Mouse (Mus musculus) monocyte, adult 59 days (primary cell): Measurements from ENCODE around the gene Spock3. TPM values are rescaled to one million over a fixed set of nuclear protein-coding genes. Genes with fewer than 3 reads are reported as not detected.

Experiments used
- total RNA-seq, 2 experiments: library from RNA; stranded (reverse); gene quantifications; one replicate each; pipeline ENCODE4 v1.2.4; 2023

Gene Spock3
- total RNA-seq: not detected

DNA sequence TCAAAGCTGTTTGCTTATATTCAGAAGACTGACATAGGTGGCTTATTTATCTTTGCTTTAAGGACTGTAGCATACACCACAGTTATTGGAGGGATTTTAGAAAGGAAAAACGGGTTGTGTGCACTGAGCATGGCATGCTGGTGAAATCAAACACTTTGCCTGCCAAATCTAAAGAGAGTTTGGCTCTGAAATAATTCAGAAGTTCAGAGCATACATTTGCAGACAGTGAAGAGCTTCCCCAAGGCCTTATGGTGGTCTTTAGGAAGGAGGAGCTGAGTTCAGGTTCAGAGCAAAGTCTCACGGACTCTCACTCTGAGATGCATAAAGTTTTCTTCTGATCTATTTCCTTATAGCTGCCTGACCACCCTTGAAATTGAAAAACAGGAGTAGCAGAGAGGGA lies at the start of gene Spock3:
Spock3 (plus strand) TSS at position 301 of the 400 bp plus-strand sequence.

